Mouse (Mus musculus): ENCODE data around the gene Stmnd1. TPM values are rescaled to one million over a fixed set of nuclear protein-coding genes. Genes with fewer than 3 reads are reported as not detected.
"Not testable (repeated sequence)": the region's sequence is repeated elsewhere in the genome, so short reads cannot be mapped to it uniquely, and the experiment has no call there.

Gene Stmnd1
- polyA plus RNA-seq, 1 experiment from 2014 or later: not detected

DNA sequence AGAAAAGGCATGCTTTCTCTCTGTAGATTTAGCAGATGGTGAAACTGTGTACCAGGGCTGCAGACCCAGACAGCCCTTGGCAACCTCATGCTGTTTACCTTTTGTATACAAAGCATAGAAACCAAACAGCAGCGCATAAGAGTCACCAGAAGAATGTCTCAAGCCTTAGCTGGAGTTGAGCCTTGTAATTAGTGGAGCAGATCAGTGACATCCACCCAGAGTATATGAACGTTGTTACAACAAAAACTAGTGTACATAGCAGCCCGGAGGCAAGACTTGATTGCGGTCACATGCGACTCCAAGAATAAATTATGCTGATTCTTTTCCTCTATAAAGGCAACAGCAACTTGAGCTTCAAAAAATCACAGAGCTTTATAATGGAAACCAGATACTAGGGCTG is 14.9 kb downstream of the Stmnd1 start:
- DNase-seq (ENCODE audit: low read depth, low spot score) (no peak), ATAC-seq (no peak)
- no peaks in the 10 kb centered on the region for H3K27me3 ChIP-seq
- ChIA-PET CTCF (no interaction called here), POLR2A (no interaction called here)
- in situ Hi-C loops (cut with MboI; ENCODE audit: low pct_unique_long_range_greater_than_20kb): no loop called here
- no peak for TF ChIP-seq CTCF (IDR thresholded peaks at IDR 0.05)

DNA sequence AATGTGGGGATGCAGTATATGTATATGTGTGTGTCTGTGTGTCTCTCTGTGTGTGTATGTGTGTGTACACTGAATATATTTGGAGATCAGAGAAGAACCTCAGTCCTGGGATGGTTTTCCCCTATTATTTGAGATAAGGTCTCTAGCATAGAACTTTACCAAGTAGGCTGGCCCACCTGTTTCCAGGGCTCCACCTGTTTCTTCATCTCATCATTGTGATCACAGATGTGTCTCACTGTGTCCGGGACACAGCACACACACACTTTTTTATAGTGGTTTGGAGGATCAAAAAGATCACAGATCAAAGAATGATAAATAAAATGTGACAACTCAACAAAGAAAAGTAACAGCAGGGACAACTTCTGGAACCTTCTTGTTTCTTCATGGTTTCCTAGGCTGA is 17.0 kb downstream of the Stmnd1 start:
- no peaks in the 10 kb centered on the region for H3K27me3 ChIP-seq
- ATAC-seq (no peak), DNase-seq (ENCODE audit: low read depth, low spot score) (no peak)
- ChIA-PET POLR2A (no interaction called here), CTCF (no interaction called here)
- in situ Hi-C loops (cut with MboI; ENCODE audit: low pct_unique_long_range_greater_than_20kb): no loop called here
- no peak for TF ChIP-seq CTCF (IDR thresholded peaks at IDR 0.05)

DNA sequence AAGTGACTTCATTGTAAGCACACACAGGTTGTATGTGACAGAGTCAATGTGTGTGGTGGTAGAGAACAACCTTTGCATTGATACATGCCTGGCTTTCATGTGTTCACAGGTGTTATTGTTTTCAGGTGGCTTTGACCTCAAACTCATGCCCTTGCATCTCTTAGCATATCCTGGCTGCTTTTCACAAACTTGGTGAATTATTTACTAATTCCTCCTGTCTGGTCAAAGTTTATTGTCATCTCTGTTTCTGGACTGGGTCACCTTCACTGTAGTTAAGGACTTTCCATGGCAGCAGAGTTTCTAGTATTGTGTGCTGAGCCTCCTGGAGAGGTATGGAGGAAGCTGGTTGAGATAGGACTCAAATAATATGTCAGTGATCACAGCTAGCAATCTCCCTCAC is 20.8 kb downstream of the Stmnd1 start:
- no peak for ATAC-seq
- TF ChIP-seq CTCF (IDR thresholded peaks at IDR 0.05): no peak
- ChIA-PET CTCF (no interaction called here), POLR2A (no interaction called here)
- in situ Hi-C loops (cut with MboI; ENCODE audit: low pct_unique_long_range_greater_than_20kb): no loop called here
- H3K27me3 ChIP-seq: no peaks in the 10 kb centered on the region
- DNase-seq (ENCODE audit: low read depth, low spot score): no peak

DNA sequence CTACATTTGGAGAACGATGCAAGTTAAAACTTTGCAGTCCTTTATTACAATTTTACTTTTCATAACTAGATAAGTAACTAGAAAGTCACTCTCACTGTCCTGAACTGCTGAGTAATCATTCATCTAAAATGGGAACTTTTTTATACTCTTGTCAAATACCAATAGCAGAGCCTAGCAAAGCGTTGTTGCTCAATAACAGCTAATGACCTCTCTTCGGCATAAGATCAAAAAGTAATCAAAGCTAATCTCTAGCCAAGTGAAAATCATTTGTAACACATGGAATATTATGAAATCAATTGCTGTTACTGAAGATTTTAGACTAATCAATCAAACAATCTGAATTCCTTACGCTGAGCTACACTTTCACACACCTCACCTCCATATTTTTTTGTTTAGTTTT is 24.2 kb downstream of the Stmnd1 start:
- POLR2A ChIA-PET: no interaction called here
- in situ Hi-C loops (cut with MboI; ENCODE audit: low pct_unique_long_range_greater_than_20kb): no loop called here
- ATAC-seq: no peak
- H3K27me3 ChIP-seq: no peaks in the 10 kb centered on the region
- CTCF ChIA-PET: no interaction called here
- no peak for TF ChIP-seq CTCF (IDR thresholded peaks at IDR 0.05)
- DNase-seq (ENCODE audit: low read depth, low spot score): no peak

DNA sequence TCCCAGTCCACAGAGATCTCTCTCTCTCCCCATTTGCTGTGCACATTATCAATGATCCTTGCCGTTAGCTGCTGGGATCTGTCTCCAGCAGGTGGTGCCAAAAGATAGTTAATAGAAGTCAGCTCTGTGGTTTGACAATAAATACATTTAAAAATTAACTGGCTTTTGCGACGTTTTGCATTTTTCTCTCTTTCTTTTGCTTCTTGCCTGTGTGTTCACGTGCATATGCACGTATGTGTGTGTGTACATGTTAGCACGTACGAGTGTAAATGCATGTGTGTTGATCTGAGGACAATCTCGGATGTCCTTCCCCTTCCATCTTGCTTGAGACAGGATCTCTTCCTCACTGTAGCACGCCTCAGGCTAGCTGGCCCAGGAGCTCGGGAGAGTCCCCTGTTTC is 37.3 kb downstream of the Stmnd1 start:
- peak; percentile 86 for TF ChIP-seq CTCF (IDR thresholded peaks at IDR 0.05)
- in situ Hi-C loops (cut with MboI; ENCODE audit: low pct_unique_long_range_greater_than_20kb): loop anchor here (5.0 to 10.0 kb wide), 3 partner anchors 357 to 704 kb away; partner anchors contain the start of genes Fam8a1 and Nhlrc1
- ChIA-PET POLR2A (no interaction called here), CTCF (interaction anchor here (0.6 to 2.8 kb wide), 5 partner anchors 352 to 488 kb away, joined by 3 to 15 read pairs (median 3); no protein-coding TSS in a partner anchor)
- H3K27me3 ChIP-seq: no peaks in the 10 kb centered on the region
- no peak for DNase-seq (ENCODE audit: low read depth, low spot score)
- ATAC-seq: no peak

DNA sequence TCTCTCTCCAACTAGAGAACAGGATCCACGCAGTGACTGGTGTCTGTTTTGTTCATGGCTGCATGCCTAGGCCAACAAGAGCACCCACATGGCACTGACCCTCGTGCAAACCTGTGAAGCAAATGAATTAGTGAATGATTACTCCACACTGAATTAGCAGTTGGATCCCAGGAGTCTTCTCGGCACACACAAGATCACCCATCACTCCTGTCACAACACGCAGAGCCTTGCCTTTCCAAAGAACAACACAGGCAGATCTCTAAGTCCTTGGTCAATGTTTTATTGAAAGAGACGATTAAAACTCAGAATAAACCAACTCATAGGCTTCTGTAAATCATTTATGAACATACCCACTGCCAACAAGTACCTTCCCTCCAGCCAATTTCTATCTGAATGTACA is 39.7 kb downstream of the Stmnd1 start:
- peak; percentile 64 for DNase-seq (ENCODE audit: low read depth, low spot score)
- TF ChIP-seq CTCF (IDR thresholded peaks at IDR 0.05): no peak
- ATAC-seq: peak; percentile 26
- CTCF ChIA-PET: no interaction called here
- in situ Hi-C loops (cut with MboI; ENCODE audit: low pct_unique_long_range_greater_than_20kb): loop anchor here (5.0 to 10.0 kb wide), 3 partner anchors 354 to 702 kb away; partner anchors contain the start of genes Fam8a1 and Nhlrc1
- no peaks in the 10 kb centered on the region for H3K27me3 ChIP-seq
- POLR2A ChIA-PET: no interaction called here

DNA sequence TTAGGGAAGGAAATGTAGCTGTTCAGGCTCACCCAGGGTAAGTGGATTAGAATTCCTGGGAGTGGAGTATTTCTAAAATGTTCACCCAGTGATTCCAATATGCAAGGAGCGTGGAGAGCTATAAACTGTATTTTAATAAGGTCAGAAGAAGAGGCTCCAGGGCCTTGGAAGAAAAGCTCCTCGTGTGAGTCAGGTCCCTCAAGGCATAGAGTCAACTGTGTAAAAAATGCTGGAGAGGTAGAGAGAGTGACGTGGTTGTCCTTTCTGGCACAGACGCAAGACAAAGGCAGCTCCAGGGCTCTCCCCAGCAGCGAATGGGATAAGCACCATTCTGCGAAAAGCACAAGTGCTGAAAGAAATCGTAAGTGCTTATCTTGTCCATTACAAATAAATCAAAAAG is 41.6 kb downstream of the Stmnd1 start:
- in situ Hi-C loops (cut with MboI; ENCODE audit: low pct_unique_long_range_greater_than_20kb): loop anchor here (10.0 kb wide), 1 partner anchor 700 kb away; the partner anchor contains the start of gene Nhlrc1
- no peak for TF ChIP-seq CTCF (IDR thresholded peaks at IDR 0.05)
- ChIA-PET CTCF (interaction anchor here (0.6 to 0.9 kb wide), 2 partner anchors 96 to 346 kb away, joined by 3 read pairs; no protein-coding TSS in a partner anchor), POLR2A (no interaction called here)
- ATAC-seq (peak; percentile 80), DNase-seq (ENCODE audit: low read depth, low spot score) (peak; percentile 68)
- no peaks in the 10 kb centered on the region for H3K27me3 ChIP-seq

DNA sequence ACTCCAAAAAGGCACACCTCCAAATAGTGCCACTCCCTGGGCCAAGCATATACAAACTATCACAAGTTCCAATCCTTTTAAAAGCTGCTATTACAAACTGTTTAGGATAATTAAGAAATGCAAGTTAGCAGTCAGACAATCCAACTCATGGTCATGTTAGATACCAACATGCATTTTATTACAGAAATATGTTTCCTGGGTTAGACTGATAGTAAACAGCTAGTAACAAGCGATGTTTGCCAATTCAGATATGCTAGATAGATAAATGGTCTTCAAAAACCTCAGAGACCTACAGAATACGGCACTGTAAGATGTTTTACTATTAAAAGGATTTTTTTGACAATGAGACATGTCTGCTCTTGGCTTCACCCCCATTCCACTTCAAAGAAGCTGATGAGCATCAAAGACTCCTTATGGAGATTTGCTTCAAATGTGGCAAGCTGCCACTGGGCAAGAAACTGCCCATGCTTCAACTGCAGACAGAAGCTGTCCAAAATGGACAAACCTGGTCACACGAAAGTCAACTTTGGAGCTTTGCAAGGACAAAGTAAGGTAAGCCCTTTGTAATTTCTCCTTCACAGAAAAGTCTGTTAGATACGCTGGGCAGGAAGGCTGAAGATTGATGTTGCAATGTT is 52.9 kb downstream of the Stmnd1 start:
- POLR2A ChIA-PET: no interaction called here

DNA sequence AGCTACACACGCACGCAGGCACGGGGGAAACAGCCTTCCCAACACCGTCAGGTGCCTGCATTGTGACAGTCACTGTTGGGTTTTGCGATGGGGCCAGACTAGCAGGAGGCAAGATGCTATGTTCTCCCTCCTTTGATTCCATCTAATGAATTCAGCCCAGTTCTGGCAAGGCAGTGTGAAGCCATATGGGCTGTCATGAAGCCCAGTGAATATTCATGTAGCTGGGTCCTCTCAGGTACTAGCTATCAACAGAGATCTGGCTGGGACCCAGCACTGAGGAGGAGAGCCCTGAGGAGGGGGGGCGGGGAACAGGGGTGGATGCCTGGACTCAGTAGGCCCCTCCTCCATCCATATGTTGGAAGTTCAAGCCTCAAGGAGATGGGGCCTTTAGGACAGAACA is 61.5 kb downstream of the Stmnd1 start:
- ChIA-PET POLR2A (no interaction called here), CTCF (no interaction called here)
- TF ChIP-seq CTCF (IDR thresholded peaks at IDR 0.05): no peak
- in situ Hi-C loops (cut with MboI; ENCODE audit: low pct_unique_long_range_greater_than_20kb): no loop called here
- no peak for DNase-seq (ENCODE audit: low read depth, low spot score)
- H3K27me3 ChIP-seq: peaks cover 9% of the 10 kb centered on the region
- no peak for ATAC-seq

More for the DNA sequence above, 52.9 kb downstream of the Stmnd1 start:
- H3K27me3 ChIP-seq: peaks cover 16% of the 10 kb centered on the region
- DNase-seq (ENCODE audit: low read depth, low spot score) (no peak), ATAC-seq (no peak)
- in situ Hi-C loops (cut with MboI; ENCODE audit: low pct_unique_long_range_greater_than_20kb): no loop called here
- CTCF ChIA-PET: no interaction called here
- TF ChIP-seq CTCF (IDR thresholded peaks at IDR 0.05): no peak

DNA sequence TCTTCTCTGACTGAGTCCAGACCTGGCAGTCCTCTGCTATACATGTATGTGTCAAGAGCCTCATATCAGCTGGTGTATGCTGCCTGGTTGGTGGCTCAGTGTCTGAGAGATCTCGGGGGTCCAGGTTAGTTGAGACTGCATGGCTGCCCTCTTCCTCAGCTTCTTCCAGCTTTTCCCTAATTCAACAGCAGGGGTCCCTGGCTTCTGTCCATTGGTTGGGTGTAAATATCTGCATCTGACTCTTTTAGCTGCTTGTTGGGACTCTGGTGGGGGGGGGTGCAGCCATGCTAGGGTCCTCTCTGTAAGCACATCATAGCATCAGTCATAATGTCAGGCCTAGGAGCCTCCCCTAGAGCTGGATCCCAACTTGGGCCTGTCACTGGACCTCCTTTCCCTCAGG is 62.8 kb downstream of the Stmnd1 start:
- ATAC-seq; H3K27me3 ChIP-seq; CTCF ChIA-PET; POLR2A ChIA-PET; in situ Hi-C loops (cut with MboI; ENCODE audit: low pct_unique_long_range_greater_than_20kb); DNase-seq (ENCODE audit: low read depth, low spot score): not testable (repeated sequence)

DNA sequence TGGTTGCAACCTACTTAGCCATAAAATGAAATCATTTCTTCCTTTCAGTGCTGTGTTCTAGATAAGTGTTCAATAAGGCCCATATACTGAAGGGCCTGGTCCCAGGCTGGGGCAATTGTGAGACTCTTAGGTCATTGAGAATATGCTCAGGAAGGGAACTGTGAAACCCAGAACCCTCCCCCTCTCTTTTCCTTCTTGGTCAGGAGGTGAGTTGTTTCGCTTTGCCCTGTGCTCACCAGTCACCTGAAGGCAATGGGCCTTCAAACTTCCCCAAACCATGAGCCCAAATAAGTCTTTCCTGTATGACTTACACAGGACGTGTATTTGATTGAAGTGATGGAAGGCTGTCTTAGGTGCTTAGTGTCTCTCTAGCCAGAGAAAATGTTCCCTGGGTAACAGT is 64.3 kb downstream of the Stmnd1 start:
- TF ChIP-seq CTCF (IDR thresholded peaks at IDR 0.05): no peak
- CTCF ChIA-PET: interaction anchor here (1.1 to 1.2 kb wide), 2 partner anchors 8 to 10 kb away, joined by 3 read pairs; no protein-coding TSS in a partner anchor

DNA sequence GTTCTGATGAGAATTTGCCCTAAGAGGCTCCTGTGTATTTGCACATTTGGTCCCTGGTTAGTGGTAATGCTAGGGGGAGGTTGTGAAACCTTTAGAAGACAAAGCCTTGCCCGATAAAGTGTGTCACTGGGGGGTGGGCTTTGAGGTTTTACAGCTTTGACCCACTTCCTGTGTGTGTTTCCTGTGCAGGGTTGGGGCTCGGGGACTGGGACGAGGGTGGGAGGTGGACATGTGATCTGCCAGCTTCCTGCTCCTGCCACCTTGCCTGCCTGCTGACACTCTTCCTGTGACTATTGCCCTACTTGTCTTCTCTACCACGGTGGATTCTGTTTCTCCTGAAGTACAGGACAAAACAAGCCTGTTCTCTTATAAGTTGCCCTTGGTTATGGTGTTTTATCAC is 66.4 kb downstream of the Stmnd1 start:
- H3K27me3 ChIP-seq: peaks cover 5% of the 10 kb centered on the region
- no peak for TF ChIP-seq CTCF (IDR thresholded peaks at IDR 0.05)
- ChIA-PET CTCF (no interaction called here), POLR2A (no interaction called here)
- ATAC-seq (no peak), DNase-seq (ENCODE audit: low read depth, low spot score) (no peak)
- in situ Hi-C loops (cut with MboI; ENCODE audit: low pct_unique_long_range_greater_than_20kb): no loop called here

More for the DNA sequence above, 64.3 kb downstream of the Stmnd1 start:
- ATAC-seq: no peak
- in situ Hi-C loops (cut with MboI; ENCODE audit: low pct_unique_long_range_greater_than_20kb): no loop called here
- peaks cover 9% of the 10 kb centered on the region for H3K27me3 ChIP-seq
- no peak for DNase-seq (ENCODE audit: low read depth, low spot score)
- POLR2A ChIA-PET: no interaction called here
